In the genomic region with DNA sequence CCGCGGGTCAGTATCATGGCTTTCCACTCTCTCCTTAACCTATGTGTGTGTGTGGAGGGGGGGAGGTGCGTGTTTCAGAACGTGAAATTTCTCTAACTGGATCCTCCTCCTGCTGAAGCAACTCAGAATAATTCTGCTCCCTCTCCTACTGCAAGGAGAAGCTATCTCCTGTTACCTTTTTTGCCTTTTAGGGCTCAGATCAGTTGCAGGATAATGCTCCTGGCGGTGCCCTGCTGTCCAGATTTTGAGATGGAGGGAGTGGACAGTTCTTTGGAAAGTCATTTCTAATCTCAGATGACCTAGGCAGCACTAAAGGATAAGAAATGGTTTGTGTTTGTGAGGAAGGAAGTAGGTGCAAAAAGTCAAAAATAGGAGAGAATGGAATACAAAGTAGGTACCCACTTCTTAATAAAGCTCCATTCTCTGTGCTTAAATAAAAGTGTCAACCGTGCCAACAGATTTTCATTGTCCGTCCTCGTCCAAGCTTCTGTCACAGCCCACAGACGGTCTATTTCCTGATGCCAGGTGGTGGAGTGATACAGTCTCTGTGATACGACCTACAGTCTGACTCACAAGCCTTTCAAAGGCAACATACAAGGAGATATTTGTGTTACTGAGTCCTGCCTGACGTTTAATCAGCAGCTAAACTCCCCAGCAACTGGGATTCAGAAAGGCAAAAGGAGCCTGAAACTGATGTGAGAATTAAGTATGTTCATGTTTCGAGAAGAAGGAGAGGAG, we compare ENCODE assay signal across 8 mouse cellular contexts. TPM values are rescaled to one million over a fixed set of nuclear protein-coding genes. Genes with fewer than 3 reads are reported as not detected.
DNase-seq lines count a peak whose midpoint lies in the region; ATAC-seq lines count a peak whose summit lies in the region.

No protein-coding gene starts in this region.

- H3K27ac ChIP-seq in limb, embryonic 13.5 days = no peak overlapping the region
- no peak overlapping the region for H3K27ac ChIP-seq in stomach, embryonic 16.5 days (ENCODE audit: low read length)

- DNase-seq in layer of hippocampus, adult 11-12 months (ENCODE audit: low spot score) = peak; percentile 59
- no peak for DNase-seq in layer of hippocampus, postnatal 25 days (ENCODE audit: extremely low spot score in 1 of 2, low spot score in 1 of 2)
- peak; percentile 81 for DNase-seq in cerebellum, adult 9-10 months
- peak; percentile 17 to 39 for DNase-seq in frontal cortex, postnatal 10 days (ENCODE audit: low spot score in 2 of 2)
- DNase-seq in lung, postnatal 4 days = no peak

- 34% methylated on average over 12 of the region's 12 CpGs for WGBS in limb, embryonic 13.5 days
- WGBS in stomach, embryonic 16.5 days = 35% methylated on average over 12 of the region's 12 CpGs

- peak overlapping the region; percentile 78 for H3K9ac ChIP-seq in limb, embryonic 13.5 days
- H3K9ac ChIP-seq in stomach, embryonic 16.5 days (ENCODE audit: low read length) = peak overlapping the region; percentile 77

- no peak for ATAC-seq in limb, embryonic 13.5 days (ENCODE audit: low FRiP score, low read depth)
- ATAC-seq in stomach, embryonic 16.5 days (ENCODE audit: insufficient read depth, low FRiP score) = no peak
- ATAC-seq in monocyte, adult 5-6 weeks (replicated peaks; ENCODE audit: insufficient number of reproducible peaks, low FRiP score, low TSS enrichment, poor library complexity, severe bottlenecking) = no peak

- peaks cover 3% of the 10 kb centered on the region; the same call in 1 of the 2 replicates for H3K4me1 ChIP-seq in limb, embryonic 13.5 days
- H3K4me1 ChIP-seq in stomach, embryonic 16.5 days (ENCODE audit: control insufficient read depth, insufficient read depth, low read length) = no peaks in the 10 kb centered on the region

- H3K4me3 ChIP-seq in limb, embryonic 13.5 days = peak overlapping the region; percentile 67
- H3K4me3 ChIP-seq in stomach, embryonic 16.5 days (replicated peaks; ENCODE audit: low read length) = peak overlapping the region; percentile 59

- H3K27me3 ChIP-seq in limb, embryonic 13.5 days = peaks cover 37% of the 10 kb centered on the region
- peaks cover 12% of the 10 kb centered on the region; the same call in 1 of the 2 replicates for H3K27me3 ChIP-seq in stomach, embryonic 16.5 days (ENCODE audit: control insufficient read depth, insufficient read depth, low read length)

- no peaks in the 10 kb centered on the region for H3K9me3 ChIP-seq in limb, embryonic 13.5 days
- no peaks in the 10 kb centered on the region for H3K9me3 ChIP-seq in stomach, embryonic 16.5 days (replicated peaks; ENCODE audit: control insufficient read depth, low read length)

- H3K36me3 ChIP-seq in limb, embryonic 13.5 days = no peaks in the 10 kb centered on the region
- no peaks in the 10 kb centered on the region for H3K36me3 ChIP-seq in stomach, embryonic 16.5 days (ENCODE audit: control insufficient read depth, insufficient read depth, low read length)

- H3K4me2 ChIP-seq in limb, embryonic 13.5 days (replicated peaks) = peak overlapping the region; percentile 96
- H3K4me2 ChIP-seq in stomach, embryonic 16.5 days (ENCODE audit: low read depth, low read length) = peak overlapping the region; percentile 98

RNA-seq across cellular contexts. Expression of gene Ephx4, which starts 1.6 kb away (rescaled TPM):
- total RNA-seq in layer of hippocampus, postnatal 25 days (2021) = 10 to 100 TPM; 50.8 to 57.2 TPM
- polyA plus RNA-seq in limb, embryonic 13.5 days (2015; fragmentation: Nextera tagmentation; extraction: Ambion mirVana) = 1.9 and 2.3 TPM in 2 replicates
- polyA plus RNA-seq in stomach, embryonic 16.5 days (2015; fragmentation: Nextera tagmentation; extraction: Ambion mirVana) = 1.4 and 1.8 TPM in 2 replicates
- not detected in 3 replicates for total RNA-seq in monocyte, adult 5-6 weeks (2017)

RNA-seq across cellular contexts. Expression of gene Lpcat2b, which starts 27.2 kb away (rescaled TPM):
- under 1 TPM; 0.22 to 0.26 TPM for total RNA-seq in layer of hippocampus, postnatal 25 days (2021)
- polyA plus RNA-seq in limb, embryonic 13.5 days (2015; fragmentation: Nextera tagmentation; extraction: Ambion mirVana) = not detected in 2 replicates
- not detected in 2 replicates for polyA plus RNA-seq in stomach, embryonic 16.5 days (2015; fragmentation: Nextera tagmentation; extraction: Ambion mirVana)
- total RNA-seq in monocyte, adult 5-6 weeks (2017) = not detected in 3 replicates

RNA-seq across cellular contexts. Expression of gene Btbd8, which starts 33.7 kb away (rescaled TPM):
- 100 to 1,000 TPM; 106 to 107 TPM for total RNA-seq in layer of hippocampus, postnatal 25 days (2021)
- polyA plus RNA-seq in limb, embryonic 13.5 days (2015; fragmentation: Nextera tagmentation; extraction: Ambion mirVana) = 5.7 and 7.0 TPM in 2 replicates
- 3.6 and 3.8 TPM in 2 replicates for polyA plus RNA-seq in stomach, embryonic 16.5 days (2015; fragmentation: Nextera tagmentation; extraction: Ambion mirVana)
- 4.3 to 6.7 TPM (median 4.9 TPM) in 3 replicates for total RNA-seq in monocyte, adult 5-6 weeks (2017)

Comparison
In these comparisons a context has a peak if more than half of its experiments do, and no peak if none do; other contexts are left out.
1. DNase-seq: peak in layer of hippocampus, adult 11-12 months (single experiment), cerebellum, adult 9-10 months (single experiment) and frontal cortex, postnatal 10 days (2 of 2); none in layer of hippocampus, postnatal 25 days (0 of 2) and lung, postnatal 4 days (0 of 2).
2. RNA of gene Ephx4, which starts 1.6 kb away (total RNA-seq): 50.8 to 57.2 TPM in layer of hippocampus, postnatal 25 days; not detected in monocyte, adult 5-6 weeks; every median in the first group is over 10 times any median in the second.
3. RNA of gene Btbd8, which starts 33.7 kb away (total RNA-seq): 106 to 107 TPM in layer of hippocampus, postnatal 25 days; 4.3 to 6.7 TPM in monocyte, adult 5-6 weeks; every median in the first group is over 10 times any median in the second.